Mouse (Mus musculus) embryonic stem cell, embryonic (primary cell): ENCODE measurements at regions not wholly inside any gene's neighbourhood (a gene's known extent, or its start where the extent isn't known, plus 50 kb on each side); places are given as distances from the start of the nearest gene placed in this dataset.

Experiments used
- CTCF ChIA-PET, 4 experiments: fragments of 300-600 bp in 2 of 4; fragments of 350-600 bp in 2 of 4; sonication (Branson Sonifier 250); formaldehyde crosslinking; loops; one replicate each; lab custom pipeline; 2022; ENCODE audit warnings: inconsistent platforms in 2 of 4; lab: Charles Lee
- POLR2A ChIA-PET, 4 experiments: fragments of 300-600 bp in 2 of 4; fragments of 350-600 bp in 2 of 4; sonication (Branson Sonifier 250); formaldehyde crosslinking; loops; one replicate each; lab custom pipeline; 2022; ENCODE audit warnings: antibody characterized with exemption in 4 of 4, inconsistent platforms in 1 of 4; lab: Charles Lee

GRCm38 (mm10) chr10:111897361-111897760 lies 75.1 kb upstream of the Krr1 start:
- ChIA-PET POLR2A (no interaction called here), CTCF (interaction anchor here in 1 of 4 experiments (0.6 kb wide), 1 partner anchor 32 kb away, joined by 13 read pairs; no protein-coding TSS in a partner anchor)

DNA sequence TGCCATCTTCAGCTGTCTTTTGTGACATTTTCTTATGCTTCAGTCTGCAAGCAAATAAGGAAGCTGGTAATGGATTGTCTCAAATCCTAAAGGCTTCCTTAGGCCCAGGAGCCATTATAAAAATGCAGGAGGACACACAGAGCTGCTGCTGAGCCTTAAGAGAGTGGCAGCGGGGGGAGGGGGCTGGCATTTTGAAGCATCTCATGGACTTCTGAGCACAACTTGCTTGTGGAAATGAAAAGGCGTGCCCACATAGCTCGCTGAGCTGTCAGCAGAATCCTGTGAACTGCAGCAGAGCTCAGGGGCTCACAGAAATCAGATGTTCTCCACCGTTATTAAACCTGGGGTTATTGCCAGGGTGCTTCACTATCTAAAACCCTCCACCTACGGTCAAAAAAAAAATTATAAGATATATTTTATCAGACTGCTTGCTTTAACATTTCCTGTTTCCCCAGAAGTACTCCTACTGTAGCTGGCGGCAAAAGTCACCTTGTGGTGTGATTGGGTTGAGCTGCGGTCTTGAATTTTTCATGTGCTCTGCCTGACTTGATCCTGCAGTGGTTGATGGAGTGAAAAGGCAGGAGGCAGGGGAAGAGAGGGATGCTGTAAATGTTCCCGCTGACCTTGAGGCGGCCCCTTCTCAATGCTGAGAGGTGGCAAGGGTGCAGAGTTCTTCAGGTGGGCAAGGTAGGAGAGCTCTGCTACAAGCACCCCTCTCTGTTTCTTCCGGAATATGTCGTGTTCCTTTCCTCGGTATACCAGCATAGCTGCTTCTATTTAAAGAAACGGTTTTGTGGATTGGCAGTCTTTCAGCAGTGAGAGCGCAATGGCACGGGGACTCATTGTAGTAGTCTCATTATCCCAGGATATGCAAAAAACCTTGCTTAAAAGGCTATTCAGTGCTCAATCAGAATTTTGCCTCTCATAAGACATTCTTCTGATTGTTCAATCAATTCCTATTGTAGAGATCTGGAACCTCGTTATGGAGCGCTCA lies 71.4 kb upstream of the Krr1 start:
- ChIA-PET POLR2A (interaction anchor here in 3 of 4 experiments (0.5 to 1.8 kb wide), 5 partner anchors 12 to 492 kb away, joined by 3 to 7 read pairs (median 6); no protein-coding TSS in a partner anchor), CTCF (interaction anchor here in 1 of 4 experiments (1.0 kb wide), 1 partner anchor 20 kb away, joined by 6 read pairs; no protein-coding TSS in a partner anchor)

GRCm38 (mm10) chr10:111903956-111904355 lies 68.5 kb upstream of the Krr1 start:
- CTCF ChIA-PET = no interaction called here
- POLR2A ChIA-PET = interaction anchor here in 2 of 4 experiments (0.6 to 1.2 kb wide), 3 partner anchors 9 to 92 kb away, joined by 3 to 5 read pairs (median 4); no protein-coding TSS in a partner anchor

GRCm38 (mm10) chr10:111907836-111908235 lies 64.6 kb upstream of the Krr1 start:
- ChIA-PET CTCF (interaction anchor here in 1 of 4 experiments (0.5 kb wide), 1 partner anchor 544 kb away, joined by 4 read pairs; no protein-coding TSS in a partner anchor), POLR2A (interaction anchor here in 1 of 4 experiments (1.4 kb wide), 1 partner anchor 65 kb away, joined by 3 read pairs; no protein-coding TSS in a partner anchor)

- ChIA-PET POLR2A (interaction anchor here in 2 of 4 experiments (1.1 to 2.8 kb wide), 6 partner anchors 8 to 739 kb away, joined by 3 to 15 read pairs (median 6); no protein-coding TSS in a partner anchor), CTCF (no interaction called here)
Measured at GRCm38 (mm10) chr10:111912561-111912960, 59.9 kb upstream of the Krr1 start.

DNA sequence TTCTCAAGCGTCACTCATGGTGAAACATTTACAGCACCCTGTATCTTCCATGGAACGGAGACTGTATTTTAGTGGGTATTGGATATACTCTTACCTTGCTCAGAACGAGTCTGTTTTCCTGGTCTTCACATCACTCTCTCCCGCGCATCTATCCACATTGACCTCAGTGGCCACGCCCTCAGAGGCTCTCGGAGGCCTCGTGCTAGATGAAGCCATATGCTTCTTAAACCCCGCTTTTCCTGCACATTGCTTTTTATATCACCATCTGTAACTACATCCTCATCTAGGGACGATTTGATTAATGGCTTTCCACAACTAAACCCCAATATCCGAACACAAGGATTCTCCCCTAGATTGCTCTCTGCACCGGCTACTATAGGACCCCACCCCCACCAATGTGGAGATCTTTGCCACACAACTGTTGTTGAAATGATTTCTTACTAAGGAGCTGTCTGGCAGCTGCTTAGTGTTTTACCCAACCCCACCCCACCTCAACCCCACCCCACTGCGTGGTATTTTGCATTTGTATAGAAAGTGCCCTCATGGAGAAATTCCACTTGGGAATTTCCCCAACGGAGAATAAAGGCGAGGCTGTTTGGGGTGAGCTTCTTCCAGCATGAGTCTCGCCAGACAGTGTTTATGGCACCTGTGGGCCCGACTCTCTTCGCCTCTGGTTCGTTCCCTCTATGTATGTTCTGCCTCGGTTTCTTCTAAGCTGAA lies 59.2 kb upstream of the Krr1 start:
- ChIA-PET POLR2A (interaction anchor here in 3 of 4 experiments (0.7 to 2.8 kb wide), 20 partner anchors 9 to 740 kb away, joined by 3 to 15 read pairs (median 4); partner anchors contain the start of genes Krr1 (in 1 of the 3) and Phlda1 (in 1 of the 3)), CTCF (interaction anchor here in 1 of 4 experiments (0.6 kb wide), 1 partner anchor 88 kb away, joined by 3 read pairs; no protein-coding TSS in a partner anchor)

DNA sequence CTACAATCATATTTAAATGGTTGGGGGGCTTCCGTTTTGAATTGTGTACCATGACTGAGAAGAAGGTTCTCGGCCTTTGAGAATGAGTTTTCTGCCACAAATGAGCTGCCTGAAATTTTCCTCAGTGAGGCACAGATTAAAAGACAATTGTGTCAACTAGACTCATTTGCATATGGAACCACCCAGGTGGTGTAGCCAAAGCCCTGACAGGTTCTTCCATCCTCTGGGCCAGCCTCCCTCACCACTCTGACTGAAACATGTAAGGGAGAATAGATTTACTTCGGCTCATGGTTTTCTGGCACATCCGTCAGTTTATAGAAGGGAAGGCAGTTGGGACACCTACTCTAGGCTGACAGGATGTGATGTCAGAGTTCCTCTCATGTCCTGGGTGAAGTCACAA lies 58.2 kb upstream of the Krr1 start:
- ChIA-PET POLR2A (interaction anchor here in 3 of 4 experiments (1.1 to 2.8 kb wide), 7 partner anchors 10 to 338 kb away, joined by 3 to 15 read pairs (median 4); partner anchors contain the start of gene Krr1 (in 1 of the 3)), CTCF (interaction anchor here in 1 of 4 experiments (1.0 kb wide), 1 partner anchor 10 kb away, joined by 3 read pairs; no protein-coding TSS in a partner anchor)

DNA sequence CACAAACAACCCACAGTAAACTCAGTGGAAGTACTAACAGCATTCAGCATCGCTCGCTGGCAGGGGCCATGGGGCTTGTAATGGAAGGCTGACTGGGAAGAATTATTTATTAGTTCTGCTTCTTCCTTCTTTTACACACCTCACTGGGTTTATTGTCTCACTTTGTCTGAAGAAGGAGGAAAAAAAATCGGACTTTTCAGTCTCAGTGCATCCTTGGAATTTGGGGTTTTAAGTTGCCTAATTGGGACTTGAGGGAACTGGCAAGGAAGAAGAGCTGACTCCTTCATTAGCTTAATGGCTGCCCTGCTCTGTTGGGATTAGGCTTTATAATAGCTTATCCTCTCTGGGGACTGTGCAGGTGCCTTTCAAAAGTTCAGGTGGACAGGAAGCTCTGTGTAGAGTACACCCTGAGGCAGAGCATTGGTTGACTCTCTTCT lies 54.4 kb upstream of the Krr1 start:
- POLR2A ChIA-PET = interaction anchor here in 2 of 4 experiments (0.5 to 1.1 kb wide), 4 partner anchors 33 to 75 kb away, joined by 3 to 5 read pairs (median 3); partner anchors contain the start of gene Krr1 (in 1 of the 2)
- CTCF ChIA-PET = no interaction called here

- CTCF ChIA-PET = no interaction called here
- POLR2A ChIA-PET = no interaction called here
Measured at GRCm38 (mm10) chr10:111919475-111919874, 53.0 kb upstream of the Krr1 start.

DNA sequence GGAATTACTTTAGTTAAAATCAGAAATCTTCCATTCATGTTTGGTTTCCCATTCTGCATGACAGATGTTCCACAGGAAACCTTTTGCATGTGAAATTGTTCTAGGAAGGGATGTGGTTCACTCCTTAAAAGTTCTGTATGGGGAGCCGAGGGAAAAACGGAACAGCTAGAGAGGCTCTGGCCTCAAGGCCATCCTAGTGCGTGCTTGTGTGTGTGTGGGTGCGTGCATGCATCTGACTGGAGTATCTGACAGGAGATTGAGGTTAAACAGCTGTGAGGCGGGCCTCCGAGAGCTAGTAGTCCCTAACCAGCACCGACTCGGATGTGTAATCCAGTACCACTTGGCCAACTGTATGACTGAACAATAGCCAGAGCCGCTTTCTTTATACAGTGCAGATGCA lies 51.0 kb upstream of the Krr1 start:
- ChIA-PET CTCF (interaction anchor here in 2 of 4 experiments (0.6 kb wide), 3 partner anchors 9 to 418 kb away, joined by 3 to 4 read pairs (median 3); no protein-coding TSS in a partner anchor), POLR2A (interaction anchor here in 1 of 4 experiments (0.9 kb wide), 1 partner anchor 418 kb away, joined by 3 read pairs; no protein-coding TSS in a partner anchor)
